In the genomic region with DNA sequence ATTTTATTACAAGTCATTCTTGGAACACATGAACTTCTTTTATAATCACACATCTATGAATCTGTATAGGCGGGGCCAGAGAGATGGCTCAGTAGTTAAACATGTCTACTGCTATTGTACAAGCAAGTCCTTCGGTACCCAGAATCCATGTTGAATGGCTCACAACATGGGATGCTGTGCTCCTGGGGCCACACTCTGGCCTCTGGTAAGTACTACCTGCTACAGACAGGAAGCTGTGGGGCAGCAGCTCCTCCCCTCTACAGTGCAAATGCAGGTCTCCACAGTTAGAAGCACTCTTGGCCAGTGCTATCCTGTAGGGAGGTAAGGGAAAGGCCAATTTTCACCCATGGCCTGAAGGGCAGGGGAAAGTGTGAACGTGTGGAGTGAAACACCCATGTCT, we compare ENCODE assay signal across 22 mouse cellular contexts.
DNase-seq lines count a peak whose midpoint lies in the region; ATAC-seq lines count a peak whose summit lies in the region.
"Had no signal": no experiment of that assay in that cellular context is flagged by ENCODE, and none has a peak within 500 bp of the region (broad histone marks: within the 10 kb centered on the region; RNA-seq: fewer than 3 reads in every experiment).

No protein-coding gene starts in this region.

- no peak overlapping the region for H3K4me3 ChIP-seq in embryonic facial prominence, embryonic 11.5 days (ENCODE audit: low read depth, low read length)
- H3K4me3 ChIP-seq in embryonic facial prominence, embryonic 10.5 days: no peak overlapping the region
- H3K4me3 ChIP-seq in limb, embryonic 12.5 days (replicated peaks): no peak overlapping the region
- H3K4me3 ChIP-seq in limb, embryonic 10.5 days: no peak overlapping the region
- H3K4me3 ChIP-seq: embryonic facial prominence, embryonic 15.5 days; erythroblast, embryonic 14.5 days; forebrain, embryonic 10.5 days; heart, embryonic 10.5 days had no signal

- no peak overlapping the region for H3K27ac ChIP-seq in embryonic facial prominence, embryonic 11.5 days (replicated peaks; ENCODE audit: low read depth, low read length)
- H3K27ac ChIP-seq in embryonic facial prominence, embryonic 10.5 days (replicated peaks): no peak overlapping the region
- peak overlapping the region; percentile 42; the same call in 1 of the 2 replicates for H3K27ac ChIP-seq in limb, embryonic 12.5 days
- H3K27ac ChIP-seq in limb, embryonic 10.5 days: no peak overlapping the region
- H3K27ac ChIP-seq: embryonic facial prominence, embryonic 15.5 days; heart, embryonic 10.5 days; hindbrain, embryonic 14.5 days had no signal

- H3K9ac ChIP-seq in embryonic facial prominence, embryonic 11.5 days (replicated peaks; ENCODE audit: low read length): no peak overlapping the region
- no peak overlapping the region for H3K9ac ChIP-seq in limb, embryonic 12.5 days (replicated peaks)
- H3K9ac ChIP-seq: embryonic facial prominence, embryonic 15.5 days; hindbrain, embryonic 14.5 days had no signal

- 70% methylated on average over 3 of the region's 3 CpGs for WGBS in embryonic facial prominence, embryonic 11.5 days
- WGBS in embryonic facial prominence, embryonic 10.5 days: 77% methylated on average over 3 of the region's 3 CpGs
- 78% methylated on average over 3 of the region's 3 CpGs for WGBS in limb, embryonic 12.5 days
- WGBS in limb, embryonic 10.5 days: 74% methylated on average over 3 of the region's 3 CpGs

- H3K27me3 ChIP-seq in embryonic facial prominence, embryonic 11.5 days (ENCODE audit: control insufficient read depth, insufficient read depth, low read length): no peaks in the 10 kb centered on the region
- peaks cover 84% of the 10 kb centered on the region for H3K27me3 ChIP-seq in embryonic facial prominence, embryonic 10.5 days (replicated peaks; ENCODE audit: low read depth, poor library complexity, severe bottlenecking)
- peaks cover 66% of the 10 kb centered on the region for H3K27me3 ChIP-seq in limb, embryonic 12.5 days
- peaks cover 96% of the 10 kb centered on the region for H3K27me3 ChIP-seq in limb, embryonic 10.5 days (ENCODE audit: low read depth, poor library complexity, severe bottlenecking)
- H3K27me3 ChIP-seq: Patski had no signal

- no peak for DNase-seq in embryonic facial prominence, embryonic 11.5 days (ENCODE audit: low spot score)
- no peak for DNase-seq in embryonic facial prominence, embryonic 10.5 days (ENCODE audit: low spot score)
- DNase-seq in kidney, adult 18-20 months: peak; percentile 3
- DNase-seq in kidney, postnatal 36 days: no peak
- no peak for DNase-seq in limb, embryonic 10.5 days (ENCODE audit: low spot score)
- peak; percentile 3 for DNase-seq in 3T3-L1 (ENCODE audit: low read depth, low spot score)
- no peak for DNase-seq in ovary, postnatal 10 days (ENCODE audit: low spot score)
- DNase-seq: adrenal gland, adult 2 months; adrenal gland, postnatal 25 days; cerebellum, adult 18-20 months; cerebellum, adult 9-11 months; cerebellum, postnatal 36 days; gastrocnemius, postnatal 36 days; heart, adult 18-20 months; heart, postnatal 10 days had no signal

- no peaks in the 10 kb centered on the region for H3K9me3 ChIP-seq in embryonic facial prominence, embryonic 11.5 days (replicated peaks; ENCODE audit: control insufficient read depth, low read length)
- no peaks in the 10 kb centered on the region for H3K9me3 ChIP-seq in embryonic facial prominence, embryonic 10.5 days
- no peaks in the 10 kb centered on the region for H3K9me3 ChIP-seq in limb, embryonic 12.5 days
- H3K9me3 ChIP-seq in limb, embryonic 10.5 days (replicated peaks): no peaks in the 10 kb centered on the region
- H3K9me3 ChIP-seq: embryonic facial prominence, embryonic 15.5 days; forebrain, embryonic 10.5 days; heart, embryonic 10.5 days had no signal

- H3K36me3 ChIP-seq in embryonic facial prominence, embryonic 11.5 days (replicated peaks; ENCODE audit: control insufficient read depth, insufficient read depth, low read depth, low read length): no peaks in the 10 kb centered on the region
- no peaks in the 10 kb centered on the region for H3K36me3 ChIP-seq in embryonic facial prominence, embryonic 10.5 days (replicated peaks)
- H3K36me3 ChIP-seq in limb, embryonic 12.5 days: no peaks in the 10 kb centered on the region
- no peaks in the 10 kb centered on the region for H3K36me3 ChIP-seq in limb, embryonic 10.5 days
- H3K36me3 ChIP-seq: embryonic facial prominence, embryonic 15.5 days; forebrain, embryonic 10.5 days; heart, embryonic 10.5 days had no signal

- 0 out of 2 replicates have a peak, but pooled peaks have one; percentile 31 for ATAC-seq in embryonic facial prominence, embryonic 11.5 days (replicated peaks; ENCODE audit: insufficient number of reproducible peaks, low FRiP score, low TSS enrichment, low read depth)
- no peak for ATAC-seq in limb, embryonic 12.5 days (ENCODE audit: insufficient number of reproducible peaks, insufficient read depth, low FRiP score, low TSS enrichment, low read depth)
- ATAC-seq: Patski had no signal

- no peak overlapping the region for H3K4me2 ChIP-seq in embryonic facial prominence, embryonic 11.5 days (ENCODE audit: low read depth, low read length)
- peak overlapping the region; percentile 48; the same call in 1 of the 2 replicates for H3K4me2 ChIP-seq in limb, embryonic 12.5 days
- H3K4me2 ChIP-seq: embryonic facial prominence, embryonic 15.5 days had no signal

- H3K4me1 ChIP-seq in embryonic facial prominence, embryonic 11.5 days (ENCODE audit: control insufficient read depth, insufficient read depth, low read length): no peaks in the 10 kb centered on the region
- H3K4me1 ChIP-seq in embryonic facial prominence, embryonic 10.5 days: peaks cover 25% of the 10 kb centered on the region
- peaks cover 22% of the 10 kb centered on the region for H3K4me1 ChIP-seq in limb, embryonic 12.5 days (replicated peaks)
- peaks cover 15% of the 10 kb centered on the region for H3K4me1 ChIP-seq in limb, embryonic 10.5 days

Comparison
In these comparisons a context has a peak if more than half of its experiments do, and no peak if none do; other contexts are left out.
1. DNase-seq: peak in kidney, adult 18-20 months (single experiment) and 3T3-L1 (single experiment); none in embryonic facial prominence, embryonic 11.5 days (single experiment), embryonic facial prominence, embryonic 10.5 days (single experiment), kidney, postnatal 36 days (0 of 2), limb, embryonic 10.5 days (single experiment) and ovary, postnatal 10 days (single experiment).